Mouse (Mus musculus) midbrain, embryonic 16.5 days (tissue): ENCODE results near the gene Edn2. TPM values are rescaled to one million over a fixed set of nuclear protein-coding genes. Genes with fewer than 3 reads are reported as not detected.

Experiments used
- ATAC-seq: fragments of 200-750 bp; cut with Nextera tagmentation; 2 replicates; pipeline ENCODE4 v1.8.0; 2017; ENCODE audit warnings: moderate TSS enrichment
- H3K27ac ChIP-seq: fragments of 300-500 bp; sonication (generic); 2 replicates; pipeline ENCODE4 v1.5.1; 2014; ENCODE audit warnings: mild to moderate bottlenecking, low read length, mixed read lengths
- H3K27me3 ChIP-seq: fragments of 300-500 bp; sonication (generic); 2 replicates; pipeline ENCODE4 v1.6.1; 2014; ENCODE audit warnings: low read depth, low read length, mixed read lengths; ENCODE audit not compliant: control insufficient read depth, insufficient read depth
- H3K36me3 ChIP-seq: fragments of 300-500 bp; sonication (generic); 2 replicates; pipeline ENCODE4 v1.6.1; 2014; ENCODE audit warnings: mild to moderate bottlenecking, low read length, moderate library complexity, mixed read lengths; ENCODE audit not compliant: control insufficient read depth, insufficient read depth
- H3K4me1 ChIP-seq: fragments of 300-500 bp; sonication (generic); 2 replicates; pipeline ENCODE4 v1.6.1; 2014; ENCODE audit warnings: mild to moderate bottlenecking, low read length, mixed read lengths; ENCODE audit not compliant: control insufficient read depth, insufficient read depth
- H3K4me2 ChIP-seq: fragments of 300-500 bp; sonication (generic); 2 replicates; pipeline ENCODE4 v1.6.1; 2014; ENCODE audit warnings: mild to moderate bottlenecking, low read length, mixed read lengths
- H3K4me3 ChIP-seq: fragments of 300-500 bp; sonication (generic); 2 replicates; pipeline ENCODE4 v1.5.1; 2014; ENCODE audit warnings: low read depth, mild to moderate bottlenecking, low read length, moderate library complexity, mixed read lengths
- H3K9ac ChIP-seq: fragments of 300-500 bp; sonication (generic); 2 replicates; pipeline ENCODE4 v1.6.1; 2014; ENCODE audit warnings: low read depth, low read length, mixed read lengths
- H3K9me3 ChIP-seq: fragments of 300-500 bp; sonication (generic); replicated peaks from 2 replicates; pipeline ENCODE4 v1.6.1; 2014; ENCODE audit warnings: mild to moderate bottlenecking, low read length, mixed read lengths; ENCODE audit not compliant: control insufficient read depth, poor library complexity, severe bottlenecking
- WGBS: fragments of 180-500 bp; shearing (Covaris S2); extraction: QIAGEN DNeasy Blood & Tissue Kit; methylation state at CpG from one replicate; pipeline ENCODE4 v1.1.7; 2014; 5-methylcytosine and 5-hydroxymethylcytosine counted together
- polyA plus RNA-seq: library from polyadenylated mRNA; unstranded; fragments of >200 nt; fragmentation: Nextera tagmentation; extraction: Ambion mirVana; gene quantifications from 2 replicates; pipeline ENCODE4 v1.2.1, GENCODE M21; 2015

Gene Edn2
- polyA plus RNA-seq, 1 experiment from 2014 or later, result not detected

DNA sequence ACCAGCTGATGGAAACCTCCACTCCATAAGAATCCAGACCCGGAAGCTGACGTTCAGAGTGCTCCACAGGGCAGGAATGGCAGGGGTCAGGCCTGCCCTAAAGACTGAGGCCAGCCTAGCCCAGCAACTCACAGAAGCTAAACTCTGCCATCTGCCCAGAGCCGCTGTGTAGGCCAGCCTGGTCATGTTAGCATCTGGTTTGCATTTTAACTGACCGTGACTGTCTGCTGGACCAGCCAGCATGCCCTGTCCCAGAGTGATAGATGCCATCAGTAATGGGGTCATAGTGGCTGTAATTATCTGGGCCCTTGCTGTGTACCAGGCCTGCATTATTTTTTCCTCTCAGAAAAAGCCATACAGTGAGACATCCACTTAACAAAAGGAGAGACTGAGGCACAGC is 30.1 kb upstream of the Edn2 start:
- Histone ChIP-seq H3K27ac (no peak overlapping the region), H3K9ac (no peak overlapping the region), H3K4me2 (no peak overlapping the region), H3K4me1 (no peaks in the 10 kb centered on the region), H3K9me3 (no peaks in the 10 kb centered on the region), H3K36me3 (no peaks in the 10 kb centered on the region), H3K4me3 (no peak overlapping the region), H3K27me3 (no peaks in the 10 kb centered on the region)
- no peak for ATAC-seq
- 81% methylated on average over 4 of the region's 4 CpGs for WGBS

DNA sequence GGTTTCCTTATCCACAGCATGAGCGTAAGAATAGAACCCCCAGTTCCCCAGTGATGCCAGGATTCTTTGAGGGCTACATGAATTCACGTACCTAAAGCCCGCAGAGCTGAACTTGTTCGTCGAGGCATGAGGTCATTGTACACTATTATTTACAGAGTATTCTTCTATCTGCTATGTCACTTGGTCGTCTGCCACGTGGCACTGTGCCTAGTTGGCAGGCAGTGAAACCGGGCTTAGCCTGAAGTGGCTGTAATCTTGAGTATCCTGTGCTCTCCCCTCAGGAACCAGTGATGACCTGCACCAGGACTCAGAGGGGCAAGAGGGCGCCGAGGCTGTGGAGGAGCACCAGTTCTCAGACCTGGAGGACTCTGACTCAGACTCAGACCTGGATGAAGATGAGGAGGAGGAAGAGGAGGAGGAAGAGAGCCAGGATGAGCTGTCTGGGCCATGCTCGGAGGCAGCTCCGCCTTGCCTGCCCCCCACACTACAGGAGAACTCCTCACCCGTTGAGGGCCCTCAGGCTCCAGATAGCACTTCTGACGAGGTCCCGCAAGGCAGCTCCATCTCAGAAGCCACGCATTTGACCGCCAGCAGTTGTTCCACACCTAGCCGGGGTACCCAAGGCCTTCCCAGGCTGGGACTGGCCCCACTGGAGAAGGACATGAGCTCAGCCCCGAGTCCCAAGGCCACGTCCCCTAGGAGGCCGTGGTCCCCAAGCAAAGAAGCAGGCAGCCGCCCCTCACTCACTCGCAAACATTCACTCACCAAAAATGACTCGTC is 29.4 kb upstream of the Edn2 start:
- ATAC-seq, result no peak
- Histone ChIP-seq H3K27me3 (no peaks in the 10 kb centered on the region), H3K9ac (no peak overlapping the region), H3K9me3 (no peaks in the 10 kb centered on the region), H3K4me2 (no peak overlapping the region), H3K27ac (no peak overlapping the region), H3K4me1 (no peaks in the 10 kb centered on the region), H3K4me3 (no peak overlapping the region), H3K36me3 (no peaks in the 10 kb centered on the region)
- 75% methylated on average over 22 of the region's 24 CpGs for WGBS

DNA sequence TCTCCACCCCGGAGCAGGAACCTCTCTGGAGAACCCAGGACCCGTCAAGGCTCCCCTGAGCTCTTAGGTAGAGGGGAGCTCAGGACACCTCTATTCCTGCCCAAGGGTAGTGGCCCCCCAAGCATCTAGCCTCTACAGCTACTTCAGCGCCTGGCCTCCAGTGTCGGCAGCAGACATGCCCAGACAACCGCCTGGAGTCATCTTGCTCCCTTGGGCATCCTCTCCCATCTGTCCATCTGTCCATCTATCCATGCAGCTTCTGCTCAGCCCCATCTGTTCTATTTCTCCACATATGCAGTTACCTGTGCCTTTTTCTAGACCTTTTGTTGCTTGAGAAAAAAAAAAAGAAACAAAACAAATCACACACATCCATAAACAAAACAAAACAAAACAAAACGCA is 26.8 kb upstream of the Edn2 start:
- Histone ChIP-seq H3K4me1 (no peaks in the 10 kb centered on the region), H3K36me3 (no peaks in the 10 kb centered on the region), H3K27ac (no peak overlapping the region), H3K9me3 (no peaks in the 10 kb centered on the region), H3K4me3 (no peak overlapping the region), H3K9ac (no peak overlapping the region), H3K4me2 (no peak overlapping the region), H3K27me3 (no peaks in the 10 kb centered on the region)
- no peak for ATAC-seq
- WGBS, result 77% methylated on average over 6 of the region's 6 CpGs

DNA sequence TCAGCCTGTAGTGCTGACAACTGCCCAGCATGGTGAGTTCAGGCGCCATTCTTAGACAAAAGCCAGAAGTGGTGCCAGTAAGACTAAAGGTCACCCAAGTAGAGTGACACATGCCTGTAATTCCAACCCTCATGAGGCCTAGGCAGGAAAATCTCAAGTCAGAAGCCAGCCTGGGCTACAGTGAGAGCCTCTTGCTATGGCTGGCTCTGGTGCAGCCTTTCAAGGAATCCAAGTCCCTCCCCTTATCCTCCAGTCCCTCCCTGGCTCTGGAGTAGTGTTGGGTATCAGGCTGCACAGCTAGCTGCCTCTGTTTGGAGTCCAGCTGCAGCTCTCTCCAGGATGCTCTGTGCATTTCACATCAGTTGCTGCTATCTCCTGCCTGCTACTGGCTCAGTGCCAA is 19.2 kb upstream of the Edn2 start:
- Histone ChIP-seq H3K4me2 (no peak overlapping the region), H3K36me3 (no peaks in the 10 kb centered on the region), H3K9ac (no peak overlapping the region), H3K27ac (no peak overlapping the region), H3K27me3 (no peaks in the 10 kb centered on the region), H3K4me3 (no peak overlapping the region), H3K9me3 (no peaks in the 10 kb centered on the region), H3K4me1 (no peaks in the 10 kb centered on the region)
- ATAC-seq, result no peak
- 69% methylated on average over 1 of the region's 1 CpGs for WGBS

DNA sequence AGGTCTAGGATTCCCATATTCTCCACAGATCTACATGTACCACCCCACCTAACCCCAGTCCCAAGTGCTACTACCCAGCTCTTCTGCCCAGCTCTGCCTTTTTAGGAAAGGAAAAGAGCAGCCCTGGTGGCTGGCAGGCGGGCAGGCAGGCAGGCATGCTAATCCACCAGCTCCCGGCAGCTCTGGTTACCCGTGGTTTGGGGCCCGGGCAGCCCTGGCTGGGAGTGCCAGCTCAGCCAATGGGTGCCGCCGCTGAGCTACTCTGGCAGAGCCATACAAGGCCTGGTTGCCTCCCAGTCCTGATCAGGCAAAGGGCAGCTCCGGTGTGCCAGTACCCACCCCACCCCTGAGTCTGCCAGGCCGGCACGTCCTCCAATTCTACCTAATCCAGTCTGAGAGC is 18.1 kb upstream of the Edn2 start:
- WGBS, result 77% methylated on average over 9 of the region's 9 CpGs
- Histone ChIP-seq H3K4me1 (no peaks in the 10 kb centered on the region), H3K36me3 (no peaks in the 10 kb centered on the region), H3K4me3 (no peak overlapping the region), H3K4me2 (no peak overlapping the region), H3K27ac (no peak overlapping the region), H3K9me3 (no peaks in the 10 kb centered on the region), H3K27me3 (no peaks in the 10 kb centered on the region), H3K9ac (no peak overlapping the region)
- no peak for ATAC-seq

DNA sequence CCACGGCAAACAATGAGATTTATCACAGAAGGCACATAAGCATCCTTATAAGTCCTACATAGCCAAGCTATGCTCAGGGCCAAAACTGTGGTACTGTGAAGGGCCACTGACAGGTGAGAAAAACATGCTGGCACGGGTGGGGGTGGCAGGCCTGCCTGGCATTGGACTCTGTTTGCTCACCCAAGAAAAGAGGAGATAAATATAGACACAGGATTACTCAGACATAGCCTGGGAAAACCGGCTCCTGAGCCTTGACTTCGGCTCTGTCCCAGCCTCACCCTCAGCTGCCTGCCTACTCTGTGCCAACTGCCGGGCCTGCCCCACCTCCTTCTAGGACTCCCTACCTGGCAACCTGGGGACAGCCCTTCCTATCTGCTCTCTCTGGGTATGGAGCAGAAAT is 16.7 kb upstream of the Edn2 start:
- Histone ChIP-seq H3K4me1 (peaks cover 6% of the 10 kb centered on the region; the same call in 1 of the 2 replicates), H3K9me3 (no peaks in the 10 kb centered on the region), H3K9ac (no peak overlapping the region), H3K4me3 (no peak overlapping the region), H3K27me3 (no peaks in the 10 kb centered on the region), H3K36me3 (no peaks in the 10 kb centered on the region), H3K27ac (no peak overlapping the region), H3K4me2 (no peak overlapping the region)
- WGBS, result 82% methylated on average over 5 of the region's 5 CpGs
- ATAC-seq, result no peak

DNA sequence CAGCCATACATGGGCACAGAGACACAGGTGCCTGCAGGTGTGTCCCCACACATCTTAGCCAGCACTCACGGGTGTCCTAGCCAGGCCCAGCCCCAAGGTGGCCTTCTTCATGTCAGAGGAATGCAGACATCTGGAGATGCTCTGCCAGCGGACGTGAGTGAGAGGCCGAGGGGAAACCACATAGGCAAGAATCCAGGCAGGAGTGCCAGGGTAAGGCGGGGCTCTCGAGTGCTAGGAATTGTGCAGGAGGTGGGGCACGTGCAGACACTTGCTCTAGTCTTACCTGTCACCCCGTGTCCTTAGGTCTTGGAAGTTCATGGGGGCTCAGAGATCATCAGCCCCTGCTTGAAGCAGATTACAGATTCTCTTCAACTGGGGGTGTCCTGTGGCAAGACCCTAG is 15.1 kb upstream of the Edn2 start:
- WGBS, result 83% methylated on average over 8 of the region's 8 CpGs
- Histone ChIP-seq H3K4me1 (peaks cover 6% of the 10 kb centered on the region; the same call in 1 of the 2 replicates), H3K27me3 (no peaks in the 10 kb centered on the region), H3K4me2 (no peak overlapping the region), H3K4me3 (no peak overlapping the region), H3K9me3 (no peaks in the 10 kb centered on the region), H3K9ac (no peak overlapping the region), H3K27ac (no peak overlapping the region), H3K36me3 (no peaks in the 10 kb centered on the region)
- ATAC-seq, result no peak

DNA sequence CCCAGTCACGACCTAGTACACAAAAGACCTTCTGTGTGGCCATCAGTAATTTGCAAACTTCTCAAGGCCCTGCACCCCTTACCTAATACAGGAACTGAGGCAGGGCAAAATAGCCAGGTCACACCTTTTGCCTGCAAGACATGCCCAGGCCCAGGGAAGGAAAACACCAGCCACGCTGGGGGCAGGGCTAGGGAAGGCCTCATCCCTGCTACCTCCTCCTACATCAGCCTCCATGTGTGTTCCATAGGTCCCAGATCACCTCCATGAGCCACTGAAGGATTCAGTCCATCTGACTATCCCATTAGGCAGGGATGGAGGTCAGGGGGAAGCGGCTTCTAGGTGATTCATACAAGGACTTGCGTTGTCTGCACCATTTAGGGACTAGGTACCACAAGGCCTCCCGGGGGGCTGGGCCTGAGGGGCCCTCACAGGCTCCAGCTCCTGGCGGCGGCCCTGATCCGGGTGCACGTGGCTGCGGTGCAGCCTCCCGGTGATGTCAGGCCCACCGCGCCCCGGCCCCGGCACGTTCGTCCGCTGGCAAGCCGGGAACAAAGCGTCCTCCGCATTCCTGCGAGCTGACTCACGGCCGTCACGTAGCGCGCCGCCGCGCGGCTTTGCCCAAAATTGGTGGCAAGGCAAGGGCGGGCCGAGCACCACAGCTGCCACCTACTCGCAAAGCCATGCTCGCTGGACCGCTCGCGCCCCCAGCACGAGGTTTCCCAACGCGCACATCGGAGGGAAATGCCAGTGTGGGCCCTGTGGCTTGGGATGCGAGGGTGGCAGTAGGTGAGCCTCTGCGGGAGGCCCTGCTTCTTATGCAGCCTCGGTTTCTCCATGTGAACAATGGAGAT is 12.5 kb upstream of the Edn2 start:
- H3K4me3 ChIP-seq, result peak overlapping the region; percentile 15; the same call in 1 of the 2 replicates
- WGBS, result 6% methylated on average over 45 of the region's 45 CpGs
- ATAC-seq, result peak; percentile 79
- peak overlapping the region; percentile 59 for H3K9ac ChIP-seq
- peak overlapping the region; percentile 57 for H3K4me2 ChIP-seq
- no peaks in the 10 kb centered on the region for H3K9me3 ChIP-seq
- no peaks in the 10 kb centered on the region for H3K36me3 ChIP-seq
- peaks cover 6% of the 10 kb centered on the region; the same call in 1 of the 2 replicates for H3K4me1 ChIP-seq
- H3K27ac ChIP-seq, result no peak overlapping the region
- no peaks in the 10 kb centered on the region for H3K27me3 ChIP-seq

DNA sequence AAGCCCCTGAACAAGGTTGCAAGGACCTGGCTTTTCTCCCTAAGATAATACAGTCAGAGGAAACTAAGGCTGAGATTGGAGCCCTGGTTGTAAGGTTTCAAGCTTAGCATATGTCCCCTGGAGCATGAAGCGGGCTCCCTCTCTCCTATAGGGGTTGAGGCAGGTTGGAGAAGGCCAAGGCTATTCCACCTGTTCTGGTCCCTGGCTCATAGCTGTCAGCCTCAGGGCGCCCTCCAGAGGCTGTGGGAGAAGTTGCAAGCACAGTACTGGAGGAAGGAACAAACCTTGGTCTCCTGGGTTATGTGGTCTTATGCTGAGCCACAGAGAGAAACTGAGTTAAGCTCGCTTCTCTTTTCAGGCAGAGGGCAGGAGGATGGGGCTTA is 11.9 kb upstream of the Edn2 start:
- 27% methylated on average over 3 of the region's 3 CpGs for WGBS
- H3K9ac ChIP-seq, result peak overlapping the region; percentile 59; the same call in 1 of the 2 replicates
- no peaks in the 10 kb centered on the region for H3K36me3 ChIP-seq
- no peak overlapping the region; the same call in 1 of the 2 replicates for H3K4me3 ChIP-seq
- H3K27me3 ChIP-seq, result no peaks in the 10 kb centered on the region
- peak; percentile 44 for ATAC-seq
- peaks cover 6% of the 10 kb centered on the region; the same call in 1 of the 2 replicates for H3K4me1 ChIP-seq
- H3K4me2 ChIP-seq, result peak overlapping the region; percentile 57
- no peak overlapping the region for H3K27ac ChIP-seq
- H3K9me3 ChIP-seq, result no peaks in the 10 kb centered on the region
